Mouse (Mus musculus): Measurements from ENCODE around the gene Cnn1. TPM values are rescaled to one million over a fixed set of nuclear protein-coding genes. Genes with fewer than 3 reads are reported as not detected.

Gene Cnn1
- 1 to 10 TPM; 1.4 to 2.1 TPM for total RNA-seq (2021)
- long read RNA-seq, experiment 1, partial matches to known transcripts: 0 of 2 reads
- long read RNA-seq, experiment 1, other reads (novel, unspliced or antisense): 1 of 2 reads
- long read RNA-seq, experiment 2, partial matches to known transcripts: 0 of 2 reads
- long read RNA-seq, experiment 2, other reads (novel, unspliced or antisense): 0 of 2 reads

- intact Hi-C loops (cut with DNase I): no loop called here
- DNase-seq: no peak
Observed at GRCm38 (mm10) chr9:22098993-22099696, at the start of gene Cnn1. TSS of gene Cnn1 (plus strand) at chr9:22099216.

GRCm38 (mm10) chr9:22049315-22049714, 49.7 kb upstream of the Cnn1 start:
- intact Hi-C loops (cut with DNase I): no loop called here
- no peak for DNase-seq

- intact Hi-C loops (cut with DNase I): no loop called here
- no peak for DNase-seq
Observed at GRCm38 (mm10) chr9:22049721-22050270, 49.2 kb upstream of the Cnn1 start.

- DNase-seq: no peak
- intact Hi-C loops (cut with DNase I): no loop called here
Observed at GRCm38 (mm10) chr9:22050351-22050889, 48.6 kb upstream of the Cnn1 start.

- DNase-seq: no peak
- intact Hi-C loops (cut with DNase I): no loop called here
Observed at GRCm38 (mm10) chr9:22051161-22051957, 47.7 kb upstream of the Cnn1 start.

GRCm38 (mm10) chr9:22051958-22052254, 47.1 kb upstream of the Cnn1 start, which contains the start of gene Elavl3:
TSS of gene Elavl3 (minus strand) at chr9:22052023.
- no peak for DNase-seq
- intact Hi-C loops (cut with DNase I): no loop called here

GRCm38 (mm10) chr9:22053657-22054056, 45.4 kb upstream of the Cnn1 start:
- intact Hi-C loops (cut with DNase I): no loop called here
- no peak for DNase-seq

- no peak for DNase-seq
- intact Hi-C loops (cut with DNase I): no loop called here
Observed at GRCm38 (mm10) chr9:22054411-22055076, 44.5 kb upstream of the Cnn1 start.

GRCm38 (mm10) chr9:22055713-22056112, 43.3 kb upstream of the Cnn1 start:
- intact Hi-C loops (cut with DNase I): no loop called here
- no peak for DNase-seq

- intact Hi-C loops (cut with DNase I): no loop called here
Observed at GRCm38 (mm10) chr9:22056303-22056910, 42.6 kb upstream of the Cnn1 start.

GRCm38 (mm10) chr9:22057031-22057517, 41.9 kb upstream of the Cnn1 start:
- DNase-seq: no peak
- intact Hi-C loops (cut with DNase I): no loop called here

More at GRCm38 (mm10) chr9:22056303-22056910, 42.6 kb upstream of the Cnn1 start:
- no peak for DNase-seq

GRCm38 (mm10) chr9:22058011-22058424, 41.0 kb upstream of the Cnn1 start:
- intact Hi-C loops (cut with DNase I): no loop called here
- no peak for DNase-seq

- DNase-seq: no peak
- intact Hi-C loops (cut with DNase I): no loop called here
Observed at GRCm38 (mm10) chr9:22061339-22061738, 37.7 kb upstream of the Cnn1 start.

- DNase-seq: no peak
- intact Hi-C loops (cut with DNase I): no loop called here
Observed at GRCm38 (mm10) chr9:22064341-22064740, 34.7 kb upstream of the Cnn1 start.

GRCm38 (mm10) chr9:22065642-22066041, 33.4 kb upstream of the Cnn1 start:
- intact Hi-C loops (cut with DNase I): loop anchor here (1.0 kb wide), 1 partner anchor 78 kb away; no protein-coding TSS in a partner anchor

GRCm38 (mm10) chr9:22066433-22066832, 32.6 kb upstream of the Cnn1 start:
- intact Hi-C loops (cut with DNase I): loop anchor here (1.0 kb wide), 1 partner anchor 77 kb away; no protein-coding TSS in a partner anchor
- peak in 1 of 2 experiments; percentile 41 for DNase-seq

More at GRCm38 (mm10) chr9:22065642-22066041, 33.4 kb upstream of the Cnn1 start:
- DNase-seq: no peak

- intact Hi-C loops (cut with DNase I): no loop called here
- DNase-seq: no peak
Observed at GRCm38 (mm10) chr9:22067195-22067594, 31.8 kb upstream of the Cnn1 start.

- intact Hi-C loops (cut with DNase I): loop anchor here (10.0 kb wide), 1 partner anchor 1615 kb away; no protein-coding TSS in a partner anchor
- no peak for DNase-seq
Observed at GRCm38 (mm10) chr9:22069881-22070553, 29.0 kb upstream of the Cnn1 start.

Measured in gastrocnemius, postnatal 36 days (tissue).